Mouse (Mus musculus) heart, embryonic 12.5 days (tissue): Measurements from ENCODE around the gene Tex45. TPM values are rescaled to one million over a fixed set of nuclear protein-coding genes. Genes with fewer than 3 reads are reported as not detected.

Experiments
- ATAC-seq: fragments of 200-750 bp; cut with Nextera tagmentation; 2 replicates; pipeline ENCODE4 v1.8.0; 2017; ENCODE audit warnings: moderate TSS enrichment, moderate library complexity; ENCODE audit not compliant: insufficient number of reproducible peaks, low FRiP score
- H3K27ac ChIP-seq: fragments of 300-500 bp; sonication (generic); 2 replicates; pipeline ENCODE4 v1.5.1; 2016; ENCODE audit warnings: mild to moderate bottlenecking, moderate library complexity; ENCODE audit not compliant: poor library complexity, severe bottlenecking
- H3K27me3 ChIP-seq: fragments of 300-500 bp; sonication (generic); replicated peaks from 2 replicates; pipeline ENCODE4 v1.6.1; 2016; ENCODE audit warnings: mild to moderate bottlenecking, moderate library complexity
- H3K36me3 ChIP-seq: fragments of 300-500 bp; sonication (generic); 2 replicates; pipeline ENCODE4 v1.6.1; 2016; ENCODE audit warnings: mild to moderate bottlenecking, moderate library complexity
- H3K4me1 ChIP-seq: fragments of 300-500 bp; sonication (generic); replicated peaks from 2 replicates; pipeline ENCODE4 v1.6.1; 2016; ENCODE audit warnings: mild to moderate bottlenecking
- H3K4me2 ChIP-seq: fragments of 300-500 bp; sonication (generic); 2 replicates; pipeline ENCODE4 v1.6.1; 2016; ENCODE audit warnings: mild to moderate bottlenecking, moderate library complexity
- H3K4me3 ChIP-seq: fragments of 300-500 bp; sonication (generic); 2 replicates; pipeline ENCODE4 v1.5.1; 2016; ENCODE audit warnings: mild to moderate bottlenecking
- H3K9ac ChIP-seq: fragments of 300-500 bp; sonication (generic); 2 replicates; pipeline ENCODE4 v1.6.1; 2016; ENCODE audit warnings: mild to moderate bottlenecking, moderate library complexity
- H3K9me3 ChIP-seq: fragments of 300-500 bp; sonication (generic); replicated peaks from 2 replicates; pipeline ENCODE4 v1.6.1; 2016; ENCODE audit warnings: mild to moderate bottlenecking, moderate library complexity
- WGBS: fragments of 180-500 bp; shearing (Covaris S2); methylation state at CpG from one replicate; pipeline ENCODE4 v1.1.7; 2016; 5-methylcytosine and 5-hydroxymethylcytosine counted together
- polyA plus RNA-seq: library from polyadenylated mRNA; unstranded; fragments of >200 nt; fragmentation: Nextera tagmentation; extraction: Ambion mirVana; gene quantifications from 2 replicates; pipeline ENCODE4 v1.2.1, GENCODE M21; 2016

Gene Tex45
- polyA plus RNA-seq: not detected in 2 replicates

DNA sequence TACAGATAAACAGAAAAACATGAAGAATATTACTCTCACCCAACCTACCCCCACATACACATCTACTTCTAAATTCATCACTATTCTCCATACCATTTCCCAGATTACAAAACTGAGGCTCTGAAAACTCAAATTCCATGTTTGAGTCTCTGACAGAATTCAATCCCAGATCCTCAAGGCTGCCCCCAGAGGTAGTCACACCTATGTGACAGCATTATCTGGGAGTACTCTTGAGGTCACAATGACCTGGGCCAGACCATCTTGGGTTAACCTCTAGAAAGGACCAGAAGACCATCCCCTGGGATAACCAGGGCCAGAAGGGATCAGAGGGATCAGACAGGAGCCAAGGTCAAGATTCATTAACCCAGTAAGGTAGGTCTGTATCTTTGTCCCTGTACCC lies at the start of gene Tex45:
Tex45 (plus strand) TSS at position 301 of the 400 bp plus-strand sequence.
- no peak for ATAC-seq
- H3K27ac ChIP-seq: no peak within 1 kb of the TSS
- 0 out of 2 replicates have a peak, but pooled peaks cover 6% of the 10 kb centered on the region for H3K4me1 ChIP-seq
- no peak within 1 kb of the TSS for H3K4me2 ChIP-seq
- no peaks in the 10 kb centered on the region for H3K27me3 ChIP-seq
- no peaks in the 10 kb centered on the region for H3K36me3 ChIP-seq
- no peaks in the 10 kb centered on the region for H3K9me3 ChIP-seq
- no peak within 1 kb of the TSS for H3K4me3 ChIP-seq
- no peak within 1 kb of the TSS for H3K9ac ChIP-seq

DNA sequence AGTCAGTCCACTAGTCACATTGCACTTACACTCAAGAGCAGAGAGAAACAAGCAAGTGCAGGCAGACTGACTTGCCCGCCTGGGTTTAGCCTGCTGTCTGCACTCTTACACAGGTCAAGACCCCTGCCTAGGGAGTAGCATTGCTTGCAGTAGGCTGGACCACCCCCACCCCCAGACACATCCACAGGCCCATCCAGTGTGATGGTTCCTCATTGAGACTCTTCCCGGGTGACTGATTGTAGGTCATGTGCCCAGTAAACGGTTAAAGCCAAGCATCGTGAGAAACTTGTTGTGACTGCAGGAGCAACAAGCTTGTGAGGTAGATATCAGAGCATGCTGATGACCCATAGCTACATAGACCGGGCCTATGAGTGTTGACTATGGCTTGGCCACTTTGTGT lies 49.2 kb upstream of the Tex45 start:
- WGBS: 87% methylated on average over 5 of the region's 5 CpGs
- Histone ChIP-seq H3K4me2 (no peak overlapping the region), H3K27me3 (no peaks in the 10 kb centered on the region), H3K4me1 (peaks cover 47% of the 10 kb centered on the region), H3K9ac (no peak overlapping the region), H3K4me3 (no peak overlapping the region), H3K27ac (no peak overlapping the region), H3K36me3 (no peaks in the 10 kb centered on the region), H3K9me3 (no peaks in the 10 kb centered on the region)
- ATAC-seq: no peak

DNA sequence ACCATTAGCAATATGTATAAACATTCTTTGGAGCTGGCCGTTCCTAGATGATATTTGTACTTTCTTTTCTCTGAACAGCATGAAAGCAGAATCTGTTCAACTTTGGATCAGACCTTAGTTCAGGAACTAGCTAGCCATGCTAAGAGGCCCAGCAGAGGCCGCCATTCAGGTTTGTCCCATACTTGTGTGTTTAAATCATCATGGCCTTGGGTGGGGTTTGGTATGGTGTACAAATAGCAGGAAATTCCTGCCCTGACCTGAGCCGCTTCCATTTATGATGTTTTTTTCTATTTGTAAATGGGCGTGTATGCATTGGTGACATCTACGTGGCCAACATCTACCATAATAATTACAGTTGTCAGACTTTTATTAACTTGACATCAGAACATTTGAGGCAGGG lies 45.4 kb upstream of the Tex45 start:
- Histone ChIP-seq H3K27ac (no peak overlapping the region), H3K4me3 (no peak overlapping the region), H3K27me3 (no peaks in the 10 kb centered on the region), H3K36me3 (peaks cover 16% of the 10 kb centered on the region), H3K9me3 (no peaks in the 10 kb centered on the region), H3K4me1 (peaks cover 16% of the 10 kb centered on the region), H3K9ac (no peak overlapping the region), H3K4me2 (no peak overlapping the region)
- WGBS: 87% methylated on average over 5 of the region's 5 CpGs
- ATAC-seq: no peak

DNA sequence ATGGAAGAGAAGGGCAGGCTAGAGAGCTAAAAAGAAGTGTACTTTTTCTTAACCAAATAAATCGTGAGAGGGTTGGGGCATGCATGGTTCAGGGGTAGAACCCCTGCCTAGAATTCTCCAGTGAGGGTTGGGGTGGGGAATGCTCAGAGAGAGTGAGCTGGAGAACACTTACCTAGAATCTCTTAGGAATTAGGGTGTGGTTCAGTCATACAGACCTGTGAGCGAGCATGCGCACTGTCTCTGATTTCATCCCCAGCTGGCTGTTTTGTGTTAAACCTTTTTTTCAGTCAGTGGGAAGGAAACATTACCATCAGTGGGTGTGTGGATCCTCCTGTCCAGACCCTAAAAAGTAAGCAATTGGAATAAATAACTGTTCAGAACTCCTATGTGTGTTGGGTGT lies 44.5 kb upstream of the Tex45 start:
- Histone ChIP-seq H3K4me1 (peaks cover 13% of the 10 kb centered on the region), H3K36me3 (peaks cover 21% of the 10 kb centered on the region), H3K27me3 (no peaks in the 10 kb centered on the region), H3K4me2 (no peak overlapping the region), H3K4me3 (no peak overlapping the region), H3K27ac (no peak overlapping the region), H3K9ac (no peak overlapping the region), H3K9me3 (no peaks in the 10 kb centered on the region)
- WGBS: 84% methylated on average over 3 of the region's 3 CpGs
- ATAC-seq: no peak

GRCm38 (mm10) chr8:3428426-3428825 lies 42.2 kb upstream of the Tex45 start:
- WGBS: 86% methylated on average over 2 of the region's 2 CpGs
- Histone ChIP-seq H3K9ac (no peak overlapping the region), H3K36me3 (peaks cover 42% of the 10 kb centered on the region), H3K27ac (no peak overlapping the region), H3K4me2 (no peak overlapping the region), H3K9me3 (no peaks in the 10 kb centered on the region), H3K4me3 (no peak overlapping the region), H3K4me1 (peaks cover 4% of the 10 kb centered on the region; the same call in 1 of the 2 replicates), H3K27me3 (no peaks in the 10 kb centered on the region)
- ATAC-seq: no peak

GRCm38 (mm10) chr8:3429966-3430365 lies 40.7 kb upstream of the Tex45 start:
- Histone ChIP-seq H3K36me3 (peaks cover 56% of the 10 kb centered on the region), H3K4me1 (peaks cover 4% of the 10 kb centered on the region; the same call in 1 of the 2 replicates)
- 76% methylated on average over 2 of the region's 2 CpGs for WGBS

GRCm38 (mm10) chr8:3431113-3431512 lies 39.5 kb upstream of the Tex45 start:
- H3K4me3 ChIP-seq: no peak overlapping the region
- peaks cover 4% of the 10 kb centered on the region; the same call in 1 of the 2 replicates for H3K4me1 ChIP-seq
- no peak for ATAC-seq

More at GRCm38 (mm10) chr8:3429966-3430365, 40.7 kb upstream of the Tex45 start:
- no peak overlapping the region for H3K4me3 ChIP-seq
- ATAC-seq: no peak
- no peaks in the 10 kb centered on the region for H3K27me3 ChIP-seq
- H3K9me3 ChIP-seq: no peaks in the 10 kb centered on the region
- H3K9ac ChIP-seq: no peak overlapping the region
- no peak overlapping the region for H3K4me2 ChIP-seq
- no peak overlapping the region for H3K27ac ChIP-seq

GRCm38 (mm10) chr8:3436492-3436891 lies 34.2 kb upstream of the Tex45 start:
- Histone ChIP-seq H3K27me3 (no peaks in the 10 kb centered on the region), H3K4me3 (no peak overlapping the region), H3K4me1 (no peaks in the 10 kb centered on the region), H3K36me3 (peaks cover 96% of the 10 kb centered on the region), H3K9me3 (no peaks in the 10 kb centered on the region), H3K9ac (no peak overlapping the region), H3K27ac (no peak overlapping the region), H3K4me2 (no peak overlapping the region)
- WGBS: 78% methylated on average over 6 of the region's 6 CpGs
- no peak for ATAC-seq

More at GRCm38 (mm10) chr8:3431113-3431512, 39.5 kb upstream of the Tex45 start:
- H3K27ac ChIP-seq: no peak overlapping the region
- WGBS: 63% methylated on average over 3 of the region's 3 CpGs
- no peak overlapping the region for H3K4me2 ChIP-seq
- H3K9me3 ChIP-seq: no peaks in the 10 kb centered on the region
- peaks cover 67% of the 10 kb centered on the region for H3K36me3 ChIP-seq
- H3K9ac ChIP-seq: no peak overlapping the region
- H3K27me3 ChIP-seq: no peaks in the 10 kb centered on the region

DNA sequence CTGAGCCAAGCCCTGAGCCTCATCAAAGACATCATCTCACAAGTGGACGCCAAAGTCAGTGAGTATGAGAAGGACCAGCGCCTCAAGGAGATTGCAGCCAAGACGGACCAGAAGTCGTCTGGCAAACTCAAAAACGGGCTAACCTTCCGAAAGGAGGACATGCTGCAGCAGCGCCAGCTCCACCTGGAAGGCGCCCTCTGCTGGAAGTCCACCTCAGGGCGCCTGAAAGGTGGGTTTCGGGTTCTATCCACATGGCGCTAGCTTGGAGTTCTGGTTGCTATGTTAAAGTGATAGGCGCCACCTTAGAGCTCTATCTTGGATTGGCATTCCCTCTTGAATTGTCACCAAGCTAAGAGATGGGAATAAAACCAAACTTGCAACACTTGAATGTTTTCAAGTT lies 31.2 kb upstream of the Tex45 start:
- H3K4me1 ChIP-seq: no peaks in the 10 kb centered on the region
- no peaks in the 10 kb centered on the region for H3K9me3 ChIP-seq
- WGBS: 70% methylated on average over 12 of the region's 12 CpGs
- H3K4me2 ChIP-seq: no peak overlapping the region
- no peak overlapping the region for H3K27ac ChIP-seq
- ATAC-seq: no peak
- H3K36me3 ChIP-seq: peaks cover 85% of the 10 kb centered on the region
- H3K4me3 ChIP-seq: no peak overlapping the region
- H3K27me3 ChIP-seq: no peaks in the 10 kb centered on the region
- no peak overlapping the region for H3K9ac ChIP-seq

GRCm38 (mm10) chr8:3449226-3449625 lies 21.4 kb upstream of the Tex45 start:
- Histone ChIP-seq H3K4me2 (no peak overlapping the region), H3K9me3 (no peaks in the 10 kb centered on the region), H3K36me3 (peaks cover 84% of the 10 kb centered on the region), H3K27me3 (no peaks in the 10 kb centered on the region), H3K27ac (no peak overlapping the region), H3K4me3 (no peak overlapping the region), H3K4me1 (no peaks in the 10 kb centered on the region), H3K9ac (no peak overlapping the region)
- ATAC-seq: no peak
- 87% methylated on average over 2 of the region's 2 CpGs for WGBS

- no peak overlapping the region for H3K4me2 ChIP-seq
- H3K9ac ChIP-seq: no peak overlapping the region
- H3K4me1 ChIP-seq: no peaks in the 10 kb centered on the region
- WGBS: 32% methylated on average over 5 of the region's 5 CpGs
- peaks cover 91% of the 10 kb centered on the region for H3K36me3 ChIP-seq
- no peak overlapping the region for H3K4me3 ChIP-seq
- H3K27me3 ChIP-seq: no peaks in the 10 kb centered on the region
- H3K9me3 ChIP-seq: no peaks in the 10 kb centered on the region
- no peak overlapping the region for H3K27ac ChIP-seq
- no peak for ATAC-seq
These were observed 20.0 kb upstream of the Tex45 start for GRCm38 (mm10) chr8:3450670-3451069.

DNA sequence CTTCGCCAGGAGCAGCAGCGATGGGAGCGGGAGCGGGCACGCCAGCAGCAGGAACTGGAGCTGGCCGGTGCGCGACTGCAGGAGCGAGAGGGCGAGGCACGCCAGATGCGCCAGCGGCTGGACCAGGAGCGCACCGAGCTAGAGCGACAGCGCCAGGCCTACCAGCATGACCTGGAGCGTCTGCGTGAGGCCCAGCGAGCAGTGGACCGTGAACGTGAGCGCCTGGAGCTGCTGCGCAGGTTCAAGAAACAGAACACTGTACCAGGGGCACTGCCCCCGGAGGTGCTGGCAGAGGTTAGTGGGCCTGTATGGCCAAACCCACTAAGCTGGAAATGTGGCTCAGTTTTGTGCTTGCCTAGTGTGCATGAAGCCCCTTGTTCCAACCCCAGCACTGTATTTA lies 18.7 kb upstream of the Tex45 start:
- Histone ChIP-seq H3K27me3 (no peaks in the 10 kb centered on the region), H3K27ac (no peak overlapping the region), H3K9me3 (no peaks in the 10 kb centered on the region), H3K4me3 (no peak overlapping the region), H3K36me3 (peaks cover 95% of the 10 kb centered on the region), H3K4me1 (no peaks in the 10 kb centered on the region), H3K4me2 (no peak overlapping the region), H3K9ac (no peak overlapping the region)
- no peak for ATAC-seq
- WGBS: 90% methylated on average over 25 of the region's 25 CpGs
